Mouse (Mus musculus) testis, adult 2 months (tissue): Measurements from ENCODE around the gene Mok.

ENCODE experiments used
- CTCF ChIP-seq: fragments of 200-500 bp; IDR thresholded peaks from 2 replicates; pipeline ENCODE4 v1.5.1; 2012; ENCODE audit warnings: low read depth, mild to moderate bottlenecking, inconsistent platforms, low read length, moderate library complexity; ENCODE audit not compliant: control insufficient read depth, insufficient read depth, insufficient replicate concordance
- POLR2A ChIP-seq: fragments of 200-500 bp; IDR thresholded peaks from 2 replicates; pipeline ENCODE4 v1.6.1; 2012; ENCODE audit warnings: low read depth, mild to moderate bottlenecking, inconsistent platforms, low read length, moderate library complexity; ENCODE audit not compliant: control insufficient read depth

DNA sequence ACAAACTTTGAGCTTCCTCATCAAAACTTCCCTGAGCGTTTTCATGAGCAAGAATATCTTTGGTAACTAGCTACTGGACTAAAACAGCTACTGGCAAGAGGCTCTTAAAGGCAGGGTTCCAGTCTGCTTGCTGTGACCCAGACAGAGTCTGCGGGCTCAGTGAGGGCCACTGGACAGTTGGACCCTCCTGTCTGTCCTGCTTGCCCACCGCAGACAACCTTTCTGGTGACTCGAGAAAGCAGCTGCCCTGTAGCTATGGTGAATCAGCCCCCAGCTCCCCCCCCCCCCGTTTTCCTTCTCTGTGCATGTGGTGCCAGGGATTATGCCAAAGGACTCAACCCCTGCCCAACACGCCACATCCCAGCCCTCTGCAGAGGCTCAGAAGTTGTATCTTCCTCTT is 43.5 kb downstream of the Mok start:
- no peak for TF ChIP-seq POLR2A
- no peak for TF ChIP-seq CTCF
